Mouse (Mus musculus) bone marrow macrophage, adult 2 months (primary cell): ENCODE measurements around the gene Bcl2l13. TPM values are rescaled to one million over a fixed set of nuclear protein-coding genes. Genes with fewer than 3 reads are reported as not detected.
"Not testable (repeated sequence)": the region's sequence is repeated elsewhere in the genome, so short reads cannot be mapped to it uniquely, and the experiment has no call there.

Experiments
- H3K27ac ChIP-seq: 2 replicates; pipeline ENCODE4 v1.5.1; 2012; ENCODE audit warnings: low read depth, low read length; ENCODE audit not compliant: insufficient read depth
- H3K4me1 ChIP-seq: 2 replicates; pipeline ENCODE4 v1.6.1; 2012; ENCODE audit warnings: low read length; ENCODE audit not compliant: control insufficient read depth, insufficient read depth
- H3K4me3 ChIP-seq: 2 replicates; pipeline ENCODE4 v1.5.1; 2012; ENCODE audit warnings: mild to moderate bottlenecking, low read length, moderate library complexity; ENCODE audit not compliant: insufficient read depth
- CTCF ChIP-seq: IDR thresholded peaks from 2 replicates; pipeline ENCODE4 v1.5.1; 2012; ENCODE audit warnings: low read depth, mild to moderate bottlenecking, low read length, moderate library complexity
- POLR2A ChIP-seq: IDR thresholded peaks from 2 replicates; pipeline ENCODE4 v1.6.1; 2012; ENCODE audit warnings: mild to moderate bottlenecking, low read depth, low read length, borderline replicate concordance
- polyA plus RNA-seq: library from polyadenylated mRNA; stranded (reverse); fragments of >200 nt; gene quantifications from 2 replicates; pipeline ENCODE4 v1.2.4, GENCODE M21; 2012; ENCODE audit not compliant: missing spikeins, insufficient read depth, insufficient read length

The Bcl2l13 gene
- polyA plus RNA-seq, 1 experiment, result 13.5 TPM

GRCm38 (mm10) chr6:120911213-120912007, 75.4 kb downstream of the Bcl2l13 start:
- TF ChIP-seq POLR2A (no peak), CTCF (no peak)
- Histone ChIP-seq H3K27ac (peak overlapping the region; percentile 32), H3K4me3 (no peak overlapping the region; the same call in 1 of the 2 replicates), H3K4me1 (peaks cover 69% of the 10 kb centered on the region)

- TF ChIP-seq CTCF (no peak), POLR2A (no peak)
- H3K4me1 ChIP-seq, result peaks cover 58% of the 10 kb centered on the region
- peak overlapping the region; percentile 51 for H3K27ac ChIP-seq
- H3K4me3 ChIP-seq, result no peak overlapping the region
These were observed 76.9 kb downstream of the Bcl2l13 start for GRCm38 (mm10) chr6:120912931-120913330.

GRCm38 (mm10) chr6:120913783-120914182, 77.8 kb downstream of the Bcl2l13 start:
- peak overlapping the region; percentile 96 for H3K27ac ChIP-seq
- no peak overlapping the region for H3K4me3 ChIP-seq
- H3K4me1 ChIP-seq, result peaks cover 62% of the 10 kb centered on the region
- TF ChIP-seq CTCF (no peak), POLR2A (no peak)

GRCm38 (mm10) chr6:120914533-120914910, 78.5 kb downstream of the Bcl2l13 start:
- TF ChIP-seq CTCF (no peak), POLR2A (no peak)
- peaks cover 64% of the 10 kb centered on the region for H3K4me1 ChIP-seq
- peak overlapping the region; percentile 96 for H3K27ac ChIP-seq
- H3K4me3 ChIP-seq, result peak overlapping the region; percentile 89

- Histone ChIP-seq H3K4me1 (peaks cover 64% of the 10 kb centered on the region), H3K27ac (peak overlapping the region; percentile 96), H3K4me3 (peak overlapping the region; percentile 89)
These were observed 79.1 kb downstream of the Bcl2l13 start for GRCm38 (mm10) chr6:120914911-120915648.

GRCm38 (mm10) chr6:120915649-120915975, 79.6 kb downstream of the Bcl2l13 start:
- peak overlapping the region; percentile 71 for H3K27ac ChIP-seq
- TF ChIP-seq POLR2A (no peak), CTCF (no peak)
- H3K4me3 ChIP-seq, result peak overlapping the region; percentile 89
- H3K4me1 ChIP-seq, result peaks cover 60% of the 10 kb centered on the region

More at GRCm38 (mm10) chr6:120914911-120915648, 79.1 kb downstream of the Bcl2l13 start:
- TF ChIP-seq CTCF (no peak), POLR2A (no peak)

GRCm38 (mm10) chr6:120916074-120916971, 80.3 kb downstream of the Bcl2l13 start, which contains the start of gene Bid:
Bid (minus strand) TSS chr6:120916853.
- H3K27ac ChIP-seq, result peak within 1 kb of the TSS; percentile 90

GRCm38 (mm10) chr6:120916972-120917881, 81.2 kb downstream of the Bcl2l13 start:
- Histone ChIP-seq H3K4me1 (peaks cover 44% of the 10 kb centered on the region), H3K27ac (peak overlapping the region; percentile 90), H3K4me3 (peak overlapping the region; percentile 89)

More at GRCm38 (mm10) chr6:120916074-120916971, 80.3 kb downstream of the Bcl2l13 start, which contains the start of gene Bid:
- TF ChIP-seq POLR2A, result no peak
- no peak for TF ChIP-seq CTCF
- peaks cover 53% of the 10 kb centered on the region for H3K4me1 ChIP-seq
- H3K4me3 ChIP-seq, result peak within 1 kb of the TSS; percentile 89

- Histone ChIP-seq H3K27ac (peak overlapping the region; percentile 90), H3K4me1 (peaks cover 37% of the 10 kb centered on the region), H3K4me3 (no peak overlapping the region)
- TF ChIP-seq POLR2A (no peak), CTCF (no peak)
These were observed 82.0 kb downstream of the Bcl2l13 start for GRCm38 (mm10) chr6:120917975-120918374.

GRCm38 (mm10) chr6:120924791-120925321, 88.8 kb downstream of the Bcl2l13 start:
- H3K27ac ChIP-seq, H3K4me3 ChIP-seq: not testable (repeated sequence)
- H3K4me1 ChIP-seq, result peaks cover 18% of the 10 kb centered on the region
